ENCODE assay signal across 8 mouse cellular contexts in genomic region chr4:128728431-128728851, GRCm38 (mm10). TPM values are rescaled to one million over a fixed set of nuclear protein-coding genes. Genes with fewer than 3 reads are reported as not detected.
DNase-seq lines count a peak whose midpoint lies in the region; ATAC-seq and TF ChIP-seq lines count a peak whose summit lies in the region.

No protein-coding gene starts in this region.

- H3K27me3 ChIP-seq in testis, adult 2 months (ENCODE audit: control insufficient read depth, insufficient read depth, low read length): no peaks in the 10 kb centered on the region
- no peaks in the 10 kb centered on the region for H3K27me3 ChIP-seq in embryonic facial prominence, embryonic 11.5 days (ENCODE audit: control insufficient read depth, insufficient read depth, low read length)
- H3K27me3 ChIP-seq in intestine, embryonic 16.5 days (replicated peaks; ENCODE audit: control insufficient read depth, insufficient read depth, low read length): no peaks in the 10 kb centered on the region
- no peaks in the 10 kb centered on the region for H3K27me3 ChIP-seq in neural tube, embryonic 13.5 days

- peaks cover 9% of the 10 kb centered on the region for H3K4me1 ChIP-seq in testis, adult 2 months (ENCODE audit: control insufficient read depth, insufficient read depth, low read length)
- no peaks in the 10 kb centered on the region; the same call in 1 of the 2 replicates for H3K4me1 ChIP-seq in embryonic facial prominence, embryonic 11.5 days (ENCODE audit: control insufficient read depth, insufficient read depth, low read length)
- peaks cover 39% of the 10 kb centered on the region for H3K4me1 ChIP-seq in intestine, embryonic 16.5 days (ENCODE audit: control insufficient read depth, insufficient read depth, low read length)
- H3K4me1 ChIP-seq in neural tube, embryonic 13.5 days (replicated peaks): peaks cover 81% of the 10 kb centered on the region

- peak overlapping the region; percentile 99 for H3K9ac ChIP-seq in embryonic facial prominence, embryonic 11.5 days (replicated peaks; ENCODE audit: low read length)
- H3K9ac ChIP-seq in intestine, embryonic 16.5 days (ENCODE audit: low read depth, low read length): peak overlapping the region; percentile 95
- peak overlapping the region; percentile 100 for H3K9ac ChIP-seq in neural tube, embryonic 13.5 days

- intact Hi-C loops in left cerebral cortex, postnatal 14 days (cut with DNase I): no loop called here
- intact Hi-C loops in left cerebral cortex, postnatal 25 days (cut with DNase I): loop anchor here (5.0 kb wide), 1 partner anchor 49 kb away; no protein-coding TSS in a partner anchor

- no peaks in the 10 kb centered on the region for H3K9me3 ChIP-seq in embryonic facial prominence, embryonic 11.5 days (replicated peaks; ENCODE audit: control insufficient read depth, low read length)
- no peaks in the 10 kb centered on the region for H3K9me3 ChIP-seq in intestine, embryonic 16.5 days (ENCODE audit: control insufficient read depth, low read length)
- H3K9me3 ChIP-seq in neural tube, embryonic 13.5 days: no peaks in the 10 kb centered on the region

- DNase-seq in testis, postnatal 10 days (ENCODE audit: low spot score): no peak
- DNase-seq in embryonic facial prominence, embryonic 11.5 days (ENCODE audit: low spot score): peak; percentile 47
- no peak for DNase-seq in left cerebral cortex, postnatal 14 days (ENCODE audit: low spot score in 2 of 2)
- no peak for DNase-seq in left cerebral cortex, postnatal 25 days (ENCODE audit: low spot score in 2 of 2)
- DNase-seq in kidney, adult 18-20 months: no peak

- H3K4me2 ChIP-seq in embryonic facial prominence, embryonic 11.5 days (ENCODE audit: low read depth, low read length): peak overlapping the region; percentile 72
- H3K4me2 ChIP-seq in intestine, embryonic 16.5 days (ENCODE audit: low read depth, low read length): peak overlapping the region; percentile 79
- H3K4me2 ChIP-seq in neural tube, embryonic 13.5 days: peak overlapping the region; percentile 99

- TF ChIP-seq POLR2A in testis, adult 2 months (IDR thresholded peaks at IDR 0.05; ENCODE audit: control insufficient read depth, low read depth, low read length): no peak

- peak overlapping the region; percentile 79 for H3K27ac ChIP-seq in testis, adult 2 months (ENCODE audit: control insufficient read depth, insufficient read depth, low read depth, low read length)
- H3K27ac ChIP-seq in embryonic facial prominence, embryonic 11.5 days (replicated peaks; ENCODE audit: low read depth, low read length): no peak overlapping the region
- H3K27ac ChIP-seq in intestine, embryonic 16.5 days (ENCODE audit: low read length): peak overlapping the region; percentile 93
- peak overlapping the region; percentile 98 for H3K27ac ChIP-seq in neural tube, embryonic 13.5 days (replicated peaks)

- TF ChIP-seq CTCF in testis, adult 2 months (IDR thresholded peaks at IDR 0.05; ENCODE audit: control insufficient read depth, insufficient read depth, insufficient replicate concordance, low read depth, low read length): no peak

- no peak for ATAC-seq in embryonic facial prominence, embryonic 11.5 days (replicated peaks; ENCODE audit: insufficient number of reproducible peaks, low FRiP score, low TSS enrichment, low read depth)
- no peak for ATAC-seq in intestine, embryonic 16.5 days
- ATAC-seq in neural tube, embryonic 13.5 days (ENCODE audit: low read depth): no peak

- peak overlapping the region; percentile 94 for H3K4me3 ChIP-seq in testis, adult 2 months (ENCODE audit: control insufficient read depth, low read depth, low read length)
- peak overlapping the region; percentile 97 for H3K4me3 ChIP-seq in embryonic facial prominence, embryonic 11.5 days (ENCODE audit: low read depth, low read length)
- H3K4me3 ChIP-seq in intestine, embryonic 16.5 days (ENCODE audit: low read length): peak overlapping the region; percentile 94
- H3K4me3 ChIP-seq in neural tube, embryonic 13.5 days: peak overlapping the region; percentile 98

- H3K36me3 ChIP-seq in testis, adult 2 months (ENCODE audit: control insufficient read depth, insufficient read depth, low read length): no peaks in the 10 kb centered on the region
- H3K36me3 ChIP-seq in embryonic facial prominence, embryonic 11.5 days (replicated peaks; ENCODE audit: control insufficient read depth, insufficient read depth, low read depth, low read length): no peaks in the 10 kb centered on the region
- H3K36me3 ChIP-seq in intestine, embryonic 16.5 days (ENCODE audit: control insufficient read depth, insufficient read depth, low read length): no peaks in the 10 kb centered on the region
- peaks cover 20% of the 10 kb centered on the region for H3K36me3 ChIP-seq in neural tube, embryonic 13.5 days

- WGBS in embryonic facial prominence, embryonic 11.5 days: 2% methylated on average over 5 of the region's 5 CpGs
- WGBS in intestine, embryonic 16.5 days: under 1% methylated on average over 5 of the region's 5 CpGs
- 0% methylated on average over 5 of the region's 5 CpGs for WGBS in neural tube, embryonic 13.5 days

RNA-seq across cellular contexts. Expression of gene A3galt2, which starts 26.7 kb away (rescaled TPM):
- 0.06 and 0.07 TPM in 2 replicates for polyA plus RNA-seq in testis, adult 2 months (2012; rRNA removed)
- 0.11 and 0.18 TPM in 2 replicates for polyA plus RNA-seq in embryonic facial prominence, embryonic 11.5 days (2014; fragmentation: Nextera tagmentation; extraction: Ambion mirVana)
- 0.07 and 0.09 TPM in 2 replicates for polyA plus RNA-seq in intestine, embryonic 16.5 days (2015; fragmentation: Nextera tagmentation; extraction: Ambion mirVana)
- 0.46 and 0.70 TPM in 2 replicates for polyA plus RNA-seq in neural tube, embryonic 13.5 days (2015; fragmentation: Nextera tagmentation; extraction: Ambion mirVana)
- under 1 TPM; 0.42 to 0.75 TPM for total RNA-seq in left cerebral cortex, postnatal 14 days (2021)
- under 1 TPM; 0.25 to 0.32 TPM for total RNA-seq in left cerebral cortex, postnatal 25 days (2021)
